Mouse (Mus musculus) neutrophil, adult 5-6 weeks (primary cell): Measurements from ENCODE around the gene Iqcf6. TPM values are rescaled to one million over a fixed set of nuclear protein-coding genes. Genes with fewer than 3 reads are reported as not detected.

Source experiments
- ATAC-seq: fragments of 151-379, 151-347 bp; 2 replicates; pipeline ENCODE4 v1.8.0; 2017; ENCODE audit warnings: mild to moderate bottlenecking, moderate TSS enrichment; ENCODE audit not compliant: insufficient number of reproducible peaks, poor library complexity, low FRiP score, severe bottlenecking; ENCODE audit errors: extremely low read depth
- total RNA-seq: library from RNA; stranded (forward); fragments of 200-1000 nt; gene quantifications from 2 replicates; pipeline ENCODE4 v1.2.3, GENCODE M21; 2017

Gene Iqcf6
- total RNA-seq, 1 experiment from 2014 or later = not detected

GRCm38 (mm10) chr9:106652720-106653119 lies 26.3 kb downstream of the Iqcf6 start:
- no peak for ATAC-seq

- no peak for ATAC-seq
Measured at GRCm38 (mm10) chr9:106655884-106656720, 29.7 kb downstream of the Iqcf6 start, which contains the start of gene Grm2. Grm2 (minus strand) TSS chr9:106656082.

GRCm38 (mm10) chr9:106656820-106657219 lies 30.4 kb downstream of the Iqcf6 start:
- no peak for ATAC-seq

GRCm38 (mm10) chr9:106657592-106657991 lies 31.2 kb downstream of the Iqcf6 start:
- ATAC-seq = no peak

GRCm38 (mm10) chr9:106659441-106659840 lies 33.1 kb downstream of the Iqcf6 start:
- no peak for ATAC-seq

- no peak for ATAC-seq
Measured at GRCm38 (mm10) chr9:106659935-106660334, 33.6 kb downstream of the Iqcf6 start.

GRCm38 (mm10) chr9:106663200-106663599 lies 36.8 kb downstream of the Iqcf6 start:
- ATAC-seq = no peak

GRCm38 (mm10) chr9:106664433-106664832 lies 38.1 kb downstream of the Iqcf6 start:
- ATAC-seq = no peak

GRCm38 (mm10) chr9:106664856-106665255 lies 38.5 kb downstream of the Iqcf6 start:
- no peak for ATAC-seq

GRCm38 (mm10) chr9:106673860-106674259 lies 47.5 kb downstream of the Iqcf6 start:
- no peak for ATAC-seq

- peak; percentile 62; the same call in 1 of the 2 replicates for ATAC-seq
Measured at GRCm38 (mm10) chr9:106675480-106675879, 49.1 kb downstream of the Iqcf6 start.

- ATAC-seq = no peak
Measured at GRCm38 (mm10) chr9:106675965-106676364, 49.6 kb downstream of the Iqcf6 start.

- no peak for ATAC-seq
Measured at GRCm38 (mm10) chr9:106676571-106676970, 50.2 kb downstream of the Iqcf6 start.

Other genes starting within 250 kb of the Iqcf6 start
- gene Rpl29, start 197.1 kb upstream of the Iqcf6 start, total RNA-seq = 440 and 528 TPM in 2 replicates
- gene Acy1, start 188.3 kb upstream of the Iqcf6 start, total RNA-seq = 5.2 and 5.9 TPM in 2 replicates
- gene Abhd14b, start 179.1 kb upstream of the Iqcf6 start, total RNA-seq = 3.2 and 3.3 TPM in 2 replicates
- gene Abhd14a, start 178.9 kb upstream of the Iqcf6 start, total RNA-seq = 2.2 and 3.3 TPM in 2 replicates
- gene Pcbp4, start 173.3 kb upstream of the Iqcf6 start, total RNA-seq = 1.2 and 5.2 TPM in 2 replicates
- gene Gpr62, start 160.6 kb upstream of the Iqcf6 start, total RNA-seq = not detected in 2 replicates
- 18.7 and 27.8 TPM in 2 replicates for gene Rrp9, start 150.6 kb upstream of the Iqcf6 start, total RNA-seq
- gene Parp3, start 149.6 kb upstream of the Iqcf6 start, total RNA-seq = 49.8 and 53.4 TPM in 2 replicates
- not detected in 2 replicates for gene Iqcf1, start 126.6 kb upstream of the Iqcf6 start, total RNA-seq
- not detected in 2 replicates for gene Iqcf5, start 112.0 kb upstream of the Iqcf6 start, total RNA-seq
- gene Iqcf3, start 65.0 kb upstream of the Iqcf6 start, total RNA-seq = not detected in 2 replicates
- gene Iqcf4, start 55.6 kb upstream of the Iqcf6 start, total RNA-seq = not detected in 2 replicates
- gene Grm2, start 29.5 kb downstream of the Iqcf6 start, total RNA-seq = not detected in 2 replicates
- gene Tex264, start 59.3 kb downstream of the Iqcf6 start, total RNA-seq = 15.2 and 24.6 TPM in 2 replicates
- gene Rad54l2, start 162.6 kb downstream of the Iqcf6 start, total RNA-seq = 16.9 and 17.7 TPM in 2 replicates
- 28.9 and 33.6 TPM in 2 replicates for gene Dcaf1, start 195.3 kb downstream of the Iqcf6 start, total RNA-seq